Comparison of ENCODE assay signal across 8 mouse cellular contexts in the genomic region with DNA sequence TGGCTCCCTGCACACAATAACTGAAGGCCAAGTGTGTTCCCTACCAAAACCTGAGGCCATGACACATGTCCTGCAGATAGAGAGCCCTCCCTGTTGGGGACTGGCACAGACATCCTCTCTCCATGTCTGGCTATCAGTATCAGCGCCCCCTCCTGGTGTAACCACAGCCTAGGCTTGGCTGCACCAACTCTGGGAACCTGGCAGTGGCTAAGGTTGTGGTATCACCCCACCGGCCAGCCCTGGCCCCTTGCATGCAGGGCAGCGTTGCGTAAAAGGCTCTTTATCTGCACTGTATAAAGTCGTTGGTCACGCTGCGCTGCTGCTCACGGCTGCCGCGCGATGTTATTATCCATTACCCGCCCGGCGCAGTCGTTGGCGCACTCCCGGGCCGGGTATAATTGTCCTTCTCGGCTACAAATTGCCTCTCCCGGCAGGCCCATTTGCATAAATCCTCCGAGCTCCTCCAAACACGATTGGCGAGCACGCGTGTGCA. TPM values are rescaled to one million over a fixed set of nuclear protein-coding genes. Genes with fewer than 3 reads are reported as not detected.
DNase-seq lines count a peak whose midpoint lies in the region; ATAC-seq and TF ChIP-seq lines count a peak whose summit lies in the region.

No protein-coding gene starts in this region.

- H3K9me3 ChIP-seq in embryonic facial prominence, embryonic 11.5 days (replicated peaks; ENCODE audit: control insufficient read depth, low read length): no peaks in the 10 kb centered on the region
- no peaks in the 10 kb centered on the region for H3K9me3 ChIP-seq in hindbrain, embryonic 15.5 days
- no peaks in the 10 kb centered on the region for H3K9me3 ChIP-seq in liver, embryonic 14.5 days (ENCODE audit: control insufficient read depth, low read length)
- no peaks in the 10 kb centered on the region for H3K9me3 ChIP-seq in neural tube, embryonic 13.5 days

- peak; percentile 54 for ATAC-seq in embryonic facial prominence, embryonic 11.5 days (replicated peaks; ENCODE audit: insufficient number of reproducible peaks, low FRiP score, low TSS enrichment, low read depth)
- peak; percentile 81 for ATAC-seq in hindbrain, embryonic 15.5 days (ENCODE audit: low FRiP score, low read depth)
- no peak for ATAC-seq in liver, embryonic 14.5 days (ENCODE audit: insufficient read depth)
- peak; percentile 88 for ATAC-seq in neural tube, embryonic 13.5 days (ENCODE audit: low read depth)

- no peaks in the 10 kb centered on the region for H3K27me3 ChIP-seq in embryonic facial prominence, embryonic 11.5 days (ENCODE audit: control insufficient read depth, insufficient read depth, low read length)
- H3K27me3 ChIP-seq in hindbrain, embryonic 15.5 days: no peaks in the 10 kb centered on the region
- H3K27me3 ChIP-seq in liver, embryonic 14.5 days (ENCODE audit: control insufficient read depth, insufficient read depth, low read length): no peaks in the 10 kb centered on the region
- H3K27me3 ChIP-seq in neural tube, embryonic 13.5 days: peaks cover 16% of the 10 kb centered on the region; the same call in 1 of the 2 replicates

- peak; percentile 77 for TF ChIP-seq CTCF in liver, embryonic 14.5 days (IDR thresholded peaks at IDR 0.05; ENCODE audit: low read depth)

- peak overlapping the region; percentile 6; the same call in 1 of the 2 replicates for H3K9ac ChIP-seq in embryonic facial prominence, embryonic 11.5 days (replicated peaks; ENCODE audit: low read length)
- H3K9ac ChIP-seq in hindbrain, embryonic 15.5 days: no peak overlapping the region
- no peak overlapping the region for H3K9ac ChIP-seq in liver, embryonic 14.5 days (replicated peaks)
- peak overlapping the region; percentile 50; the same call in 1 of the 2 replicates for H3K9ac ChIP-seq in neural tube, embryonic 13.5 days

- DNase-seq in left cerebral cortex, postnatal 10 days (ENCODE audit: extremely low spot score in 1 of 2, low spot score in 2 of 2): peak; percentile 34 to 75
- no peak for DNase-seq in left cerebral cortex, postnatal 25 days (ENCODE audit: low spot score in 2 of 2)
- DNase-seq in adrenal gland, postnatal 25 days: peak; percentile 74
- peak; percentile 58 for DNase-seq in embryonic facial prominence, embryonic 11.5 days (ENCODE audit: low spot score)
- no peak for DNase-seq in liver, embryonic 14.5 days (ENCODE audit: low read depth in 3 of 3, low spot score in 3 of 3)
- no peak for DNase-seq in yolk sac, embryonic 10.5 days (ENCODE audit: low spot score)

- intact Hi-C loops in left cerebral cortex, postnatal 10 days (cut with DNase I): no loop called here
- intact Hi-C loops in left cerebral cortex, postnatal 25 days (cut with DNase I): no loop called here

- peaks cover 7% of the 10 kb centered on the region for H3K4me1 ChIP-seq in embryonic facial prominence, embryonic 11.5 days (ENCODE audit: control insufficient read depth, insufficient read depth, low read length)
- H3K4me1 ChIP-seq in hindbrain, embryonic 15.5 days (replicated peaks): peaks cover 27% of the 10 kb centered on the region
- no peaks in the 10 kb centered on the region; a peak in 1 of 4 replicates for H3K4me1 ChIP-seq in liver, embryonic 14.5 days (replicated peaks; ENCODE audit: control insufficient read depth in 2 of 2, insufficient read depth in 2 of 2, low read length in 1 of 2)
- H3K4me1 ChIP-seq in neural tube, embryonic 13.5 days (replicated peaks): peaks cover 43% of the 10 kb centered on the region

- H3K27ac ChIP-seq in embryonic facial prominence, embryonic 11.5 days (replicated peaks; ENCODE audit: low read depth, low read length): no peak overlapping the region
- peak overlapping the region; percentile 70 for H3K27ac ChIP-seq in hindbrain, embryonic 15.5 days (replicated peaks)
- H3K27ac ChIP-seq in liver, embryonic 14.5 days: no peak overlapping the region
- H3K27ac ChIP-seq in neural tube, embryonic 13.5 days (replicated peaks): peak overlapping the region; percentile 90

- H3K4me3 ChIP-seq in embryonic facial prominence, embryonic 11.5 days (ENCODE audit: low read depth, low read length): no peak overlapping the region
- H3K4me3 ChIP-seq in hindbrain, embryonic 15.5 days: no peak overlapping the region
- H3K4me3 ChIP-seq in liver, embryonic 14.5 days (ENCODE audit: insufficient read depth in 1 of 2, low read depth in 2 of 2, low read length in 2 of 2): no peak overlapping the region
- H3K4me3 ChIP-seq in neural tube, embryonic 13.5 days: no peak overlapping the region

- H3K4me2 ChIP-seq in embryonic facial prominence, embryonic 11.5 days (ENCODE audit: low read depth, low read length): no peak overlapping the region
- H3K4me2 ChIP-seq in hindbrain, embryonic 15.5 days: peak overlapping the region; percentile 3; the same call in 1 of the 2 replicates
- no peak overlapping the region for H3K4me2 ChIP-seq in liver, embryonic 14.5 days (ENCODE audit: low read depth)
- H3K4me2 ChIP-seq in neural tube, embryonic 13.5 days: peak overlapping the region; percentile 26

- 52% methylated on average over 25 of the region's 25 CpGs for WGBS in embryonic facial prominence, embryonic 11.5 days
- WGBS in hindbrain, embryonic 15.5 days: 18% methylated on average over 25 of the region's 25 CpGs
- 75% methylated on average over 25 of the region's 25 CpGs for WGBS in liver, embryonic 14.5 days (ENCODE audit: insufficient replicate concordance)
- WGBS in neural tube, embryonic 13.5 days: 15% methylated on average over 25 of the region's 25 CpGs

- H3K36me3 ChIP-seq in embryonic facial prominence, embryonic 11.5 days (replicated peaks; ENCODE audit: control insufficient read depth, insufficient read depth, low read depth, low read length): peaks cover 32% of the 10 kb centered on the region
- peaks cover 57% of the 10 kb centered on the region for H3K36me3 ChIP-seq in hindbrain, embryonic 15.5 days
- H3K36me3 ChIP-seq in liver, embryonic 14.5 days (replicated peaks; ENCODE audit: control insufficient read depth, insufficient read depth, low read depth): no peaks in the 10 kb centered on the region
- peaks cover 87% of the 10 kb centered on the region for H3K36me3 ChIP-seq in neural tube, embryonic 13.5 days

- TF ChIP-seq EP300 in liver, embryonic 14.5 days (IDR thresholded peaks at IDR 0.05; ENCODE audit: low read depth): no peak

RNA-seq across cellular contexts. Expression of gene Bahcc1, which starts 47.6 kb away (rescaled TPM):
- total RNA-seq in left cerebral cortex, postnatal 10 days (2021): 10 to 100 TPM; 19.7 to 20.6 TPM
- 10 to 100 TPM; 16.3 to 21.9 TPM for total RNA-seq in left cerebral cortex, postnatal 25 days (2021)
- total RNA-seq in adrenal gland, postnatal 25 days (2021): 23.8 and 25.8 TPM in 2 replicates
- 13.5 and 15.2 TPM in 2 replicates for polyA plus RNA-seq in embryonic facial prominence, embryonic 11.5 days (2014; fragmentation: Nextera tagmentation; extraction: Ambion mirVana)
- 11.5 and 12.5 TPM in 2 replicates for polyA plus RNA-seq in hindbrain, embryonic 15.5 days (2015; fragmentation: Nextera tagmentation; extraction: Ambion mirVana)
- 1.5 and 1.6 TPM in 2 replicates for polyA plus RNA-seq in liver, embryonic 14.5 days (2012; rRNA removed)
- polyA plus RNA-seq in liver, embryonic 14.5 days (2014; fragmentation: Nextera tagmentation; extraction: Ambion mirVana): 0.75 and 1.2 TPM in 2 replicates
- 13.6 and 15.3 TPM in 2 replicates for polyA plus RNA-seq in neural tube, embryonic 13.5 days (2015; fragmentation: Nextera tagmentation; extraction: Ambion mirVana)

Comparison
In these comparisons a context has a peak if more than half of its experiments do, and no peak if none do; other contexts are left out.
1. DNase-seq: peak in left cerebral cortex, postnatal 10 days (2 of 2), adrenal gland, postnatal 25 days (single experiment) and embryonic facial prominence, embryonic 11.5 days (single experiment); none in left cerebral cortex, postnatal 25 days (0 of 2), liver, embryonic 14.5 days (0 of 3) and yolk sac, embryonic 10.5 days (single experiment).
2. H3K27ac ChIP-seq: peak in hindbrain, embryonic 15.5 days (single experiment) and neural tube, embryonic 13.5 days (single experiment); none in embryonic facial prominence, embryonic 11.5 days (single experiment) and liver, embryonic 14.5 days (single experiment).
3. H3K4me2 ChIP-seq: peak in hindbrain, embryonic 15.5 days (single experiment) and neural tube, embryonic 13.5 days (single experiment); none in embryonic facial prominence, embryonic 11.5 days (single experiment) and liver, embryonic 14.5 days (single experiment).
4. H3K9ac ChIP-seq: peak in embryonic facial prominence, embryonic 11.5 days (single experiment) and neural tube, embryonic 13.5 days (single experiment); none in hindbrain, embryonic 15.5 days (single experiment) and liver, embryonic 14.5 days (single experiment).